Mouse (Mus musculus): ENCODE measurements around the gene Tulp4. TPM values are rescaled to one million over a fixed set of nuclear protein-coding genes. Genes with fewer than 3 reads are reported as not detected.

Gene Tulp4
- polyA plus RNA-seq, 1 experiment, result 58.8 TPM

DNA sequence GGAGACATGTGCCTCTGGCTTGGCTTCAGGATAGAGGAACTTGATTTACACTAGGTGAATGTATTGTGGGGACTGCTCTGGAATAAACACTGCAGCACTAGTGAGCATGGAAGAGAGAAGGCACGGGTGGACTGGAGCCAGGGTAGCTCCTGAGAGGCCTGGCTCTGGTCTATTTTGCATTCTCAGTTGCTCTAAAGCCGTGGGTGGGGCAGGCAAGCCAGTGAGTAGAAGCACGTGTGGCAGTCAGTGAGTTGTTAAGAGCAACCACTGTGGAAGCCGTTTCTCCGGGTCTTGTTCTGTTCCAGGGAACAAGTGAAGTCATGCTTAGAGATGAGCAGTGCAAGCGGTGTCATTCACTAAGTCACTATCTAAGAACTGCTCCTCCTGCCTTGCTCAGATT is 86.0 kb downstream of the Tulp4 start:
- Histone ChIP-seq H3K4me3 (ENCODE audit: control insufficient read depth, insufficient read depth, low read length) (no peak overlapping the region), H3K27ac (ENCODE audit: control insufficient read depth, insufficient read depth, low read length) (no peak overlapping the region), H3K36me3 (ENCODE audit: control insufficient read depth, insufficient read depth, low read length) (no peaks in the 10 kb centered on the region), H3K4me1 (replicated peaks; ENCODE audit: control insufficient read depth, insufficient read depth, low read length) (no peaks in the 10 kb centered on the region), H3K27me3 (ENCODE audit: control insufficient read depth, insufficient read depth, low read length) (no peaks in the 10 kb centered on the region)
- WGBS, result 94% methylated on average over 6 of the region's 6 CpGs
- no peak for DNase-seq
- TF ChIP-seq POLR2A (IDR thresholded peaks at IDR 0.05; ENCODE audit: control insufficient read depth, extremely low read depth, insufficient read depth, low read length, poor library complexity), result no peak

- H3K27ac ChIP-seq (ENCODE audit: control insufficient read depth, insufficient read depth, low read length), result no peak overlapping the region
- WGBS, result 77% methylated on average over 1 of the region's 1 CpGs
- TF ChIP-seq POLR2A (IDR thresholded peaks at IDR 0.05; ENCODE audit: control insufficient read depth, extremely low read depth, insufficient read depth, low read length, poor library complexity) (no peak), CTCF (IDR thresholded peaks at IDR 0.05; ENCODE audit: borderline replicate concordance, control insufficient read depth, extremely low read depth, insufficient read depth, low read length, poor library complexity) (no peak)
- 0 out of 2 replicates have a peak, but pooled peaks cover 4% of the 10 kb centered on the region for H3K36me3 ChIP-seq (ENCODE audit: control insufficient read depth, insufficient read depth, low read length)
- H3K4me1 ChIP-seq (replicated peaks; ENCODE audit: control insufficient read depth, insufficient read depth, low read length), result no peaks in the 10 kb centered on the region
- H3K4me3 ChIP-seq (ENCODE audit: control insufficient read depth, insufficient read depth, low read length), result no peak overlapping the region
- no peaks in the 10 kb centered on the region for H3K27me3 ChIP-seq (ENCODE audit: control insufficient read depth, insufficient read depth, low read length)
- DNase-seq, result no peak
Measured at GRCm38 (mm10) chr17:6195390-6195789, 89.2 kb downstream of the Tulp4 start.

- no peak for DNase-seq
- no peaks in the 10 kb centered on the region for H3K4me1 ChIP-seq (replicated peaks; ENCODE audit: control insufficient read depth, insufficient read depth, low read length)
- no peak for TF ChIP-seq CTCF (IDR thresholded peaks at IDR 0.05; ENCODE audit: borderline replicate concordance, control insufficient read depth, extremely low read depth, insufficient read depth, low read length, poor library complexity)
- TF ChIP-seq POLR2A (IDR thresholded peaks at IDR 0.05; ENCODE audit: control insufficient read depth, extremely low read depth, insufficient read depth, low read length, poor library complexity), result no peak
- H3K4me3 ChIP-seq (ENCODE audit: control insufficient read depth, insufficient read depth, low read length), result no peak overlapping the region
- 92% methylated on average over 7 of the region's 7 CpGs for WGBS
- no peak overlapping the region for H3K27ac ChIP-seq (ENCODE audit: control insufficient read depth, insufficient read depth, low read length)
- no peaks in the 10 kb centered on the region for H3K27me3 ChIP-seq (ENCODE audit: control insufficient read depth, insufficient read depth, low read length)
- 0 out of 2 replicates have a peak, but pooled peaks cover 4% of the 10 kb centered on the region for H3K36me3 ChIP-seq (ENCODE audit: control insufficient read depth, insufficient read depth, low read length)
Measured at GRCm38 (mm10) chr17:6197491-6197890, 91.3 kb downstream of the Tulp4 start.

DNA sequence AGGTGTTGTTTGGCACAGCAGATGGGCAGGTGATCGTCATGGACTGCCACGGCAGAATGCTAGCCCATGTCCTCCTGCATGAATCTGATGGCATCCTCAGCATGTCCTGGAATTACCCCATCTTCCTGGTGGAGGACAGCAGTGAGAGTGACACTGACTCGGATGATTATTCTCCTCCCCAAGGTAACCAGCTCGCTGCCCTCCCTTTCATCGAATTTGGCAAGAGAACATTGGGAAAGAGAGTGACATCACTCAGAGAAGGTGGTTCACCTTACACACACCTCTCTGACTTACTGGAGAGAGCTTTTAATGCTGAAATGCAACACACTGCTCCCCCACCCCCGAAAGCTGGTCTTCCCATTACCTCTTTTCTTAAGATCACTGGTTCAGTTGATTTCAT is 92.4 kb downstream of the Tulp4 start:
- 0 out of 2 replicates have a peak, but pooled peaks cover 4% of the 10 kb centered on the region for H3K36me3 ChIP-seq (ENCODE audit: control insufficient read depth, insufficient read depth, low read length)
- DNase-seq, result no peak
- TF ChIP-seq POLR2A (IDR thresholded peaks at IDR 0.05; ENCODE audit: control insufficient read depth, extremely low read depth, insufficient read depth, low read length, poor library complexity) (no peak), CTCF (IDR thresholded peaks at IDR 0.05; ENCODE audit: borderline replicate concordance, control insufficient read depth, extremely low read depth, insufficient read depth, low read length, poor library complexity) (no peak)
- H3K27me3 ChIP-seq (ENCODE audit: control insufficient read depth, insufficient read depth, low read length), result no peaks in the 10 kb centered on the region
- H3K27ac ChIP-seq (ENCODE audit: control insufficient read depth, insufficient read depth, low read length), result no peak overlapping the region
- H3K4me3 ChIP-seq (ENCODE audit: control insufficient read depth, insufficient read depth, low read length), result no peak overlapping the region
- H3K4me1 ChIP-seq (replicated peaks; ENCODE audit: control insufficient read depth, insufficient read depth, low read length), result no peaks in the 10 kb centered on the region
- WGBS, result 90% methylated on average over 6 of the region's 6 CpGs

GRCm38 (mm10) chr17:6199166-6199565 is 92.9 kb downstream of the Tulp4 start:
- Histone ChIP-seq H3K36me3 (ENCODE audit: control insufficient read depth, insufficient read depth, low read length) (0 out of 2 replicates have a peak, but pooled peaks cover 4% of the 10 kb centered on the region), H3K27ac (ENCODE audit: control insufficient read depth, insufficient read depth, low read length) (no peak overlapping the region), H3K4me3 (ENCODE audit: control insufficient read depth, insufficient read depth, low read length) (no peak overlapping the region), H3K27me3 (ENCODE audit: control insufficient read depth, insufficient read depth, low read length) (no peaks in the 10 kb centered on the region), H3K4me1 (replicated peaks; ENCODE audit: control insufficient read depth, insufficient read depth, low read length) (no peaks in the 10 kb centered on the region)
- TF ChIP-seq POLR2A (IDR thresholded peaks at IDR 0.05; ENCODE audit: control insufficient read depth, extremely low read depth, insufficient read depth, low read length, poor library complexity), result no peak
- TF ChIP-seq CTCF (IDR thresholded peaks at IDR 0.05; ENCODE audit: borderline replicate concordance, control insufficient read depth, extremely low read depth, insufficient read depth, low read length, poor library complexity), result no peak
- 70% methylated on average over 4 of the region's 4 CpGs for WGBS
- no peak for DNase-seq

DNA sequence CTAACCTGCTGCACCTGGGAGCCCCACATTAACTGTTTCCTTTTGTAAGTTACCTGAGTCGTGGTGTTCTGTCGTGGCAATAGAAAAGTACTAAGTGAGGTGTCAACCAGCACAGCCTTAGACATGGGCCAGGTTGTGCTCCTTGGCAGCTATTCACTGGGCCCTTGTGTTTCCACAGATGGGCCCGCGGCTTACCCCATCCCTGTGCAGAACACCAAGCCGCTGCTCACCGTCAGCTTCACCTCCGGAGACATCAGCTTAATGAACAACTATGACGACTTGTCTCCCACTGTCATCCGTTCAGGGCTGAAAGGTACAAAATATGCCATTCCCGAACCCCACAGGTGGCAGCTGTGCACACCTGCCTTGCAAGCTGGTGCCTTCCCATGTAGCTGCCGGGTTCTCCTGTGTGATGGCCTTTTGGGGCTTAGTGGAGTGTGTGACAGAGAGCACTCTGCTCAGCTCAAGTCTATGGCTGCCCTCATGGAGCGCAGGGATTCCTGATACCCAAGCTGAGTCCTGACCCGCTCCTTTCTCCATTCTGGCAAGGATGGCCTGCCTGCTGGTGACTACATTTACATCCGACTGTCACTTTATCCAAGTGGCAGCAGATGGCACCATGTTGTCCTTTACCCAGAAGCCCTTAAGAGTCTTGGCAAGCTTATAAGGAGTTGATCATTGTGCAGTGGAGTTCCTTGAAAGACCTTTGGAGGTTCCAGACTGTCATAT is 95.4 kb downstream of the Tulp4 start:
- Histone ChIP-seq H3K4me3 (ENCODE audit: control insufficient read depth, insufficient read depth, low read length) (no peak overlapping the region), H3K27me3 (ENCODE audit: control insufficient read depth, insufficient read depth, low read length) (no peaks in the 10 kb centered on the region), H3K4me1 (replicated peaks; ENCODE audit: control insufficient read depth, insufficient read depth, low read length) (no peaks in the 10 kb centered on the region), H3K36me3 (ENCODE audit: control insufficient read depth, insufficient read depth, low read length) (0 out of 2 replicates have a peak, but pooled peaks cover 4% of the 10 kb centered on the region), H3K27ac (ENCODE audit: control insufficient read depth, insufficient read depth, low read length) (no peak overlapping the region)
- 96% methylated on average over 14 of the region's 14 CpGs for WGBS
- no peak for DNase-seq
- TF ChIP-seq CTCF (IDR thresholded peaks at IDR 0.05; ENCODE audit: borderline replicate concordance, control insufficient read depth, extremely low read depth, insufficient read depth, low read length, poor library complexity) (no peak), POLR2A (IDR thresholded peaks at IDR 0.05; ENCODE audit: control insufficient read depth, extremely low read depth, insufficient read depth, low read length, poor library complexity) (no peak)
